Mouse (Mus musculus) adrenal gland, postnatal 14 days (tissue): ENCODE measurements around the gene AC134908.4. TPM values are rescaled to one million over a fixed set of nuclear protein-coding genes. Genes with fewer than 3 reads are reported as not detected.
A peak's percentile ranks its signal among the peaks of the same experiment; 100 is the strongest.

Experiments used
- DNase-seq: peaks from one replicate; pipeline ENCODE4 v3.0.0; 2021; ENCODE audit warnings: mixed read lengths
- total RNA-seq: library from RNA; stranded (reverse); gene quantifications from 2 replicates; pipeline ENCODE4 v1.2.3, GENCODE M21; 2021

The AC134908.4 gene
- total RNA-seq, 1 experiment from 2014 or later: not detected

GRCm38 (mm10) chr17:25831451-25832281, 36.2 kb upstream of the AC134908.4 start:
- DNase-seq: peak; percentile 81

- no peak for DNase-seq
Measured at GRCm38 (mm10) chr17:25830806-25831431, 35.5 kb upstream of the AC134908.4 start.

- DNase-seq: no peak
Measured at GRCm38 (mm10) chr17:25830200-25830753, 34.8 kb upstream of the AC134908.4 start.

- no peak for DNase-seq
Measured at GRCm38 (mm10) chr17:25829558-25830017, 34.1 kb upstream of the AC134908.4 start.

GRCm38 (mm10) chr17:25828712-25829557, 33.5 kb upstream of the AC134908.4 start, which contains the start of gene Jmjd8:
Jmjd8 (plus strand) TSS chr17:25828867.
- peak; percentile 87 for DNase-seq

GRCm38 (mm10) chr17:25828223-25828594, 32.8 kb upstream of the AC134908.4 start:
- DNase-seq: no peak

- DNase-seq: no peak
Measured at GRCm38 (mm10) chr17:25827546-25828222, 32.2 kb upstream of the AC134908.4 start.

GRCm38 (mm10) chr17:25827011-25827410, 31.6 kb upstream of the AC134908.4 start:
- no peak for DNase-seq

GRCm38 (mm10) chr17:25825984-25826570, 30.6 kb upstream of the AC134908.4 start:
- DNase-seq: no peak

GRCm38 (mm10) chr17:25825311-25825710, 29.9 kb upstream of the AC134908.4 start:
- no peak for DNase-seq

- DNase-seq: no peak
Measured at GRCm38 (mm10) chr17:25824362-25825142, 29.1 kb upstream of the AC134908.4 start.

GRCm38 (mm10) chr17:25823452-25823851, 28.0 kb upstream of the AC134908.4 start, which contains the start of gene Wdr24:
Wdr24 (plus strand) TSS chr17:25823627.
- peak; percentile 82 for DNase-seq

- no peak for DNase-seq
Measured at GRCm38 (mm10) chr17:25818851-25819780, 23.7 kb upstream of the AC134908.4 start.

- peak; percentile 56 for DNase-seq
Measured at GRCm38 (mm10) chr17:25817662-25818061, 22.2 kb upstream of the AC134908.4 start.

GRCm38 (mm10) chr17:25813471-25813870, 18.0 kb upstream of the AC134908.4 start:
- DNase-seq: peak; percentile 95

GRCm38 (mm10) chr17:25810890-25811289, 15.4 kb upstream of the AC134908.4 start:
- no peak for DNase-seq

GRCm38 (mm10) chr17:25809606-25810340, 14.3 kb upstream of the AC134908.4 start:
- DNase-seq: no peak
